Mouse (Mus musculus) 416B (cell line): ENCODE measurements at regions not wholly inside any gene's neighbourhood (a gene's known extent, or its start where the extent isn't known, plus 50 kb on each side); places are given as distances from the start of the nearest gene placed in this dataset.

Source experiments
- DNase-seq: peaks from one replicate; pipeline ENCODE4 v3.0.0; 2011; ENCODE audit warnings: low read depth

DNA sequence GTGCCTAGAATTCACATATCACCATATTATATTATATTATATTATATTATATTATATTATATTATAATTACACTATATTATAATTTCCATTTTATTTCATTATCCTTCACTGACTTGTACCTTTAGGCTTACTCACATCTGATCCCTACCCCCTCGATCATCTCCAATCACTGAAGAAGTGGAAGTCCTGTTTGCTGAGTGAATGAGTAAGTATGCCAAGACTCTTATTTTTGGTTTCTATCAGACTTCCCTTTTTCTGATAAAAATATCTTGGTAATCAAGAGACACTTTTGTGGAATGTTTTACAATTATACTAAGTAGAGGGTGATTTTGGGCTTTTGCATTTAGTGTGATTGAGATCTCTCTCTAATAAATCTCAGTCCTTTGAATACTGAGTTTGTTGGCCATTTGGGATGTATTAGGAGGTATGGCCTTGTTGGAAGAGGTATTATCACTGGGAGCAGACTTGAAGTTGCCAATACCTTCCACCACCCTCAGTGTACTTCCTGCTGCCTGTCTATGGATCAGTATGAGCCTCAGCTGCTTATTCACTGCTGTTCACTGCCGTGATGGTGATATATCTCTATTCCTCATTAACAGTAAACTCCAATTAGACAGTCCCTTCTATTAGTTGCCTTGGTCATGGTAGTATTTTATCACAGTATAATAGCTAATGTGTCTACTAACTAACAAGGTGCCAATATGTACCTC lies 665.3 kb downstream of the Adgrl2 start:
- no peak for DNase-seq

DNA sequence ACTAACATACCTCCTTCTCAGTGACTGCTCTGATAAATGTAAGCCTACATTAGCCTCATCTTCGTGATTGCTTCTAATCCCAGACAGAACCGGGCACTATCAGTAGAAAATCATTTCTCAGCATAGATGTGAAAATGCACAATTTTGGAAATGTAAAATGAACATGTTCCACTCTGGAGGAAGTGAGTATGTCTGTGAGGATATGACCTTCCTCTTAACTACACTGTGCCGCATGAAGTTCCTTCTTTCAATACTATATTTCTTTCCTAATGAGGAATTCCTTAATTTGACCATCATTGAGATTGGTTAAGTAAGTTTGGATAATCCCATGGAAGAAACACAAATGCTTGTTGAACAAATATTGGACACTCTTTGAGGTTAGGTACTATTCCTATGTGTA lies 668.5 kb downstream of the Adgrl2 start:
- no peak for DNase-seq

DNA sequence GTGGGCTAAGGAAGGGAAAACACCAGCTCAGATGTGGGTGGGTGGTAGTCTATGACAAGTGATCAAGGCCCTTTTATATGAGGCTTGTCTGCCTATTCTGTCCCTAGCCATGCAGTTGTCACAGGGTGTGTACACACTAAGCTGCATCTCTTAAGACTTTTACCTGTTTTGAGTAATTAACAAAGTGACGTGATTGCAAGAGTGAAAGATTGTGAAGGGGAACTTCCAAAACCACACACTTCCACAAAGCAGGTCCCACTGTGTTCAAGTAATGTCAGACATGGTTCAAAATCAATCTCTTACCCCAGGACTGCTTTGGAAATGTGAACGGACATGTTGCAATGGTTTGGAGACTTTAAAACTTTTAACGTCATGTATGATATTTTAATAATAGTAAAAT lies 674.2 kb downstream of the Adgrl2 start:
- DNase-seq, result no peak

DNA sequence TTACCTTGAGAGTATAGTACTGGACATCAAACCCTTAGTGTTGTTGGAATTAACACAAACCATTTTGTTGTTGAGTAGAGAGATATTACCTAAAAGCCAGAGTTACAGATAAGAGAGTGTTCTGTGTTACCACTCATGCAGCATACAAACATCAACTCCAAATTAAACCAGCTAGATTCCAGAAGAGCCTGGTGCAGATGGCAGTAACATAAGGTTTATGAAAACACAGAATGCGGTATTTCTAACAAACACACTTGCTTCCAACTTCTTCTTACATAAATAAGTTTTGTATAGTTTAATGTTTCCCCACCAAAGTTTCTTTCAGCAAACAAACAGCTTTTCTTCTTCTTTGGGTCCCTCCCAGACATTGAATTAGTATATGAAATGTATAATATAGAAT lies 675.1 kb downstream of the Adgrl2 start:
- no peak for DNase-seq

DNA sequence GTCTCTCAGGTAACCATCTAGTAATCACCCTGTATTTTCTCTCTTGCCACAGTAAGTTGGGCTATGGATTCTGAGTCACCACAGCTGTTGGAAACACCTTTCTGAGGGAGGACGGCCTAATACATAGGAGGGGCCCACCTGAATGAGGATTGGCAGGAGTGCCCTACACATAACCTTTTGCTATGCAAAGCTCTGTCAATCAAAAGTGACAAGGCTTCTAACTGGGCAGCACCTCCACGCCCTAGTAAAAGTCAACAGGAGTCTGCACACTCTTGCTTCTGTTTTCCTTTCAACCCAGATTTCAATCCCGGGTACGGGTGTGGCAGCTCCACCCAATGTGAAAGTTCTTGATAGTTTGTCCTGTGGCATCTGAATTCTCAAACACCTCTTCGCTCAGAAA lies 694.8 kb downstream of the Adgrl2 start:
- no peak for DNase-seq

DNA sequence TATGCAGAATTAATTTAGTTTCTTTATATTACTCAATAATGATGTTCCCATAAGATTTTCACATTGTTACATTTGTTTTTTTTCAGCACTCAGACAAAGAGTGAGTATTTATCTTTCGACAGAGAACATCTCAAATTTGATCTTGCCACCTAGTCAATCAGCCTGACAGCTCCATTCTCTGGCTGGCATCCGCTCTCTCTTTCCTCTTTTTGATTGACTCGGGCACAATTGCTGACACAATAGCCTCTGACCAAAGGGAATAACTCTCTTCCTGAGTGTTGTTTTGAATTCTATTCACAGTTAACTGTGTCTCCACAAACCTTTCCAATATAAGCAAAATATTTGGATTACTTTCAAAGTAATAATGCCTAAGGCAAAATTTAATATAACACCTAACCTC lies 711.4 kb downstream of the Adgrl2 start:
- DNase-seq, result no peak

DNA sequence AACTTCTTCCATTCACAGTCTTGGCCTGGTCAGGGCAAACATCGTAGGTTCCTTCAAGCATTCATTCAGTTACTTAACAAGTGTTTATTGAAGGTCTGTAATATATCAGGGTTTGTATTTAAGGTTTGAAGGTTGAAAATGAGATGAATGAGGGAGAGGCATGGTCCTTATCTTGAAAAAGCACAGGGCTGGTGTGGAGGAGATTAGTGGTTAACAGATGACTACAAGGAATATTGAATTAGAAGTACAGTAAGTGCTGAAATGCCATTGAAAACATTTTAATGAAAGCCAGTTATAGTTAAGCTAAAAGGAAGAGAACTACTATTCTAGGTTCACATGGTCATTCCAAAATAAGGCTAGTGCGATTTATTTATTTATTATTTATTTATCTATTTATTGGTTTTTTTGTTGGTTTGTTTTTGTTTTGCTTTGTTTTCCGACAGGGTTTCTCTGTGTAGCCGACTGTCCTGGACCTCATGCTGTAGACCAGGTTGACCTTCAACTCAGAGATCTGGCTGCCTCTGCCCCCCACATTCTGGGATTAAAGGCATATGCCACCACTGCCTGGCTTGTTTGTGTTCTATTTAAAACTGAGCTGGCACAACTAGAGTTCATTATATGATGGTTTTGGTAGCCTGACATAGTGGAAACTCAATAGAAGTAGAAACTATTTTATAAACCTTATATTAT lies 718.1 kb downstream of the Adgrl2 start:
- no peak for DNase-seq

DNA sequence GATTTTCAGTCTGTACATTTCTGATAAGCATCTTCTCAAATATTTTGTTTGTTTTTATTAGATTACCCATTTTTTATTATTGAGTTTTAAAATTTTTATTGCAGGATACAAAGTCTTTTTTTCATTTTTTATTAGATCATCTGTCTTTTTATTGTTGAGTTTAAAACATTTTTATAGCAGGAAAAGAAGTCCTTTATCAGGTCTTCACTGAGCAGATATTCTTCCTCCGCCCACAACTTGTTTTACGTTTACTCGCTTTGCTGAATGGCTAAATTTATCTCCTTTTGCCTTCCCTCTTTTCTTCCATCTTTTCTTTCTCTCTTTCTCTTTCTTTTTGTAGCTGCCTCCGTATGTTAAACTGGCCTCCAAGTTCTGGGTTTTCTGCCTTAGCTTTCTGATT lies 721.5 kb downstream of the Adgrl2 start:
- DNase-seq, result no peak

DNA sequence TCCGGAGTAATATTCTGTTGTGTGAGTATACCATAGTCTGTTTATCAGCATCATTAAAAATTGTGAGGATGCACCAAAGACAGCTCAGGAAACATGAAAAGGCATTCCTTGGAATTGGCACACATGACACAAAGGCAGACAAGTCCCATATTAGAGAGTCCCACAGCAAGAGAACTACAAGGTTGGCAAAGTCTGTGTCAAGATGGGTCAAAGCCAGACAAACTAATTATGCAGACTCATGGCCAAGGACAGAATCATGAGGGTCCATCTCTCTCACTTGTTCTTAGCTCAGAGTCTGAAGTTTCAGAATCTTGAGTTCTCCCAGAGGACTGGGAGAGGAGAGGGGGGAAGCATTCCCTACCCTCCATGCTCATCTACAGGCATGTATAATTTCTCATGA lies 731.1 kb downstream of the Adgrl2 start:
- no peak for DNase-seq

DNA sequence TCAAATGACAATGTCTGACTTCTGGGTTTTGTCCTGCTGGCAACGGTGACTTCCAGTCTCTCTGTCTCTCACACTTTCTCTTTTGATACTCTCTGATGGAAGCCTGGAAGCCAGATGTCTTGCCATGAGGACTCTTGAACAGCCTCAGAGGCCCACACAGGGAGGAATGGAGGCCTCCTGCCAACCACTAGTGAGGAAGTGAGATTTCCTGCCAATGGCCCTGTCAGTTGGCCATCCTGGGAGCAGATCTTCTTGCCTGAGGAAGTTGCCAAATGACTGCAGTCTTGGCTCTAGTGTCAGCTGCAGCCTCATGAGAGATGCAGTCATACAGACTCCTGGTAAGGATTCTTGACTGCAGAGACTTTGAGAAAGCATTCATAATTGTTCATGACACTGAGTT lies 741.7 kb downstream of the Adgrl2 start:
- DNase-seq, result peak; percentile 35

DNA sequence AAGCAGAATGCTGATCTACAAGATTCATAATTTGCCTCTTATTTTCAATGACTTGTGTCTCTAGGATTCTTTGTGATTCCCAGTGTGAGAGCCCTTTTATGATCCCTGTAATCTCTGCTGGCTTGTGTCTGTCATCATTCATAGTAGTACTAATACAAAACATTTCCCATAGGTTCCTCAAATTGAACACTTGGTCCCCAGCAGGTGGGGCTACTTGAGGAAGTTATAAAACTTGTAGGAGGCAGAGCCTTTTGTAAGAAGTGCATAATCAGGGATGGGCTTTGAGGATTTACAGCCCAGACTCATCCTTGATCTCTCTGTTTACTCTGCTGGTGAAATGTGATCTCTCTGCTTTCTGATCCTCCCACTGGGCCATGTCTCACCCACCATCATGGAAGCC lies 743.6 kb downstream of the Adgrl2 start:
- DNase-seq, result peak; percentile 1

DNA sequence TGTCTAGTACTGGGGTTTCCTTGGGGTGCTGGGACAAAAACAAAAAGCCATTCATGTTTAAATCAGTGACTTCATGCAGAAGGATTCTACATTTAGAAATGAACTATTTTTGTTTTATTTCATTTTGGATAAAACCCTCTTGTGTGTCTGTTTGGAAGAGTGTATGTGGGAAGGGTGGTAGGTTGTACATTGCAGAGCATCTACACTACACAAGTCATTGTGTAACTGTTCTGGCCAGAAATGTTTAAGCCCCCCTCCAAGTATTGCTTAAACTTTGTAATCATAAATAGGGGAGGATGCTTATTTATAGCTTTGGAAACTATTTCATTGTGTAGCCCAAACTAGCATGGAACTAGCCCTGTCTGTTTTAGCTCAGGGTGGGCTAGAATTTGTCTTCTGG lies 752.3 kb downstream of the Adgrl2 start:
- no peak for DNase-seq

DNA sequence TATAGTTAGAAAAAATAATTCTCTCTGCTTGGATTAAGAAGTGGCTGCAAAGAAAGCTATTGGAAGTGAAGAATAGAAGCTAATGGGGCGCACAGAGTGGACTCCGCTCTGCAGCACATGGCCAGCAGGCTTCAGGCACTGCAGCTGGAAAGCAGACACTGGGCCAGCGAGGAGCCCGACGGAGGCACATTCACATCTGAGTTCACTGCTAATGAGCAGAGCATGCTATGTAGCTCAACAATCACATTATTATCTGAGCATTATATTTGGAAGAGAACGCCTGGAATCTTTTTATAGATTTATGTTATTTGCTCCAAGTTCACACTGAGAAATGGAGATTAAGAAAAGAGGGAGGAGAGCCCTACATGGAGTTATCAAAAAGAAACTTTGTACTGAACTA lies 752.8 kb downstream of the Adgrl2 start:
- no peak for DNase-seq

DNA sequence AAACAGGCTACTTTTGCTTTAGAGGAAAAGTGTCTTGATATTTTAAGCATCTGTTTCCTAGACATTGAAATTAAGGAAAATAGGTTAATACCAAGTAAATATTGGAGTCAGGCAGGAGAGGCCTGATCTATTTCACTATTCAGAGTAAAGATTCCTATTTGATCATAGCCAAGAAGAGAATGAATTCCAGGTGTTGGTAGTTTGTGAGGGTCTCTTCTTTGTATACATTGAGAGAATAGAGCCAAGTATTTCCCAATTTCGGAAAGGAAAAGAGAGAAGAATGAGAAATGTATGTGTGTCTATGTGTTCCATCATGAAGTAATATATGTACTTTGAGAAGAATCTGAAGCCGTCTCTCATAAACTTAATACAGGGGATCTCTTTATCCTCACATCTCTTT lies 756.7 kb downstream of the Adgrl2 start:
- no peak for DNase-seq

DNA sequence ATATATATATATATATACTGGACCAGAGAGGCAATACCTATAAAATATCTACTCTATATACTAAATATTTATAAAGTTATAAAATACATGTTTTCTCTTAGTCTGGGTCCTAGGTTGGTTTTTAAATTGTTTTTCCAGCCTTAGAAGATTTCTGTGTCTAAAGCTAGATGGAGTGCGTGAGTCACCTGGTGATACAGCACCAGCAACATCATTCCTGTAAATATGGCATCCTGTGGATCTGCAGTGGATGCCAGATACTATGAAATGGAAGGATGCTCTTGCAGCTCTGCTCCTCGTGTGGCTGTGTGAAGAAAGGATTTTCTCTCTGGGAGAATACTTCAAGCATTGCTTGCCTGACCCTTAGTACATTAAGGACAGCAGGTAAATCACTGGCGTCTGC lies 761.2 kb downstream of the Adgrl2 start:
- DNase-seq, result no peak

DNA sequence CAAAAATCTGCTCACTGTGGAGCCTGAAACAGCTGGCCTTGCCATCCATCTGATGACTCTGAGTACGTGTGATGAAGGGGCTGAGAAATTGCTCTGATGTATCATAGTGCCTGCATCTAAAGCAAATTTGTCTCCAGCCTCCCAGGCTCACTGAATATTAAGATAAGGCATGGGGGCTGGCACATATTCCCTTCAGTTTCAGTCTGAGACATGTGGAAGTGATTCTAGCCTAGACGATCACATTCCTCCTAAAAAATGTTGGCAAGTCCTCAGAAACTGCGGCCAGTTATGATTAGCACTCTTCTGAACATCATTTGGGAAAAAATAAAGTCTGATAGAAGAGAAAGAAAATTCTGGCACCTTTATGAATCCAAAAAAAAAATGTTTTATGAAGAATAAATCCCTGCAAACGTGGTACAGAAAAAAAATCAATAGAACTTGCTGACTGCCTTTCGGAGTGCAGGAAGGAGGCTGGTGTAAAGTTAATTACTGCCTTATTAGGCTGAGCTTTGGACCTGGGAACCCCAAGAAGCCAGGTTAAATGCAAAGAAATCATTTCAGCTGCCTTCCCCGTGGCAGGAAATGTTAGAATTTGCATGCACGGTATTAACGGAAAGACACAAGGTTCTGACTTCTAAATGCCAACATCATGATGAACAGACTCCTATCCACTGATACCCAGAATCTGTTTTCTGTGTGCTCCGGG lies 762.2 kb downstream of the Adgrl2 start:
- DNase-seq, result no peak

DNA sequence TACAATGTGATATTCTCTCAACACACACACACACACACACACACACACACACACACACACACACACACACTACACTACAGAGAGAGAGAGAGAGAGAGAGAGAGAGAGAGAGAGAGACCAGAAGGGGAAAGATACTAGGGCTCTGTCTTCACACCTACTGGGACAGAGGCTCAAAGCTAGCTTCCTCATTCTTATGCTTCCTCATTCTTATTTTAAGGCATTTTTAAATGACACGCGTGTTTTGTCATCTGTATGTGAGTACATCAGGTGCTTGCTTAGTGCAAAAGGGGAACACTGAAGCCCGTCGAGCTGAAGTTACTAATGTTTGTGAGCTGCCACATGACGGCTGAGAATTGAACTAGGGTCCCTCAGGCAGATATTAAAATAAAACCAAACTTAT lies 769.5 kb downstream of the Adgrl2 start:
- DNase-seq, result peak; percentile 1

DNA sequence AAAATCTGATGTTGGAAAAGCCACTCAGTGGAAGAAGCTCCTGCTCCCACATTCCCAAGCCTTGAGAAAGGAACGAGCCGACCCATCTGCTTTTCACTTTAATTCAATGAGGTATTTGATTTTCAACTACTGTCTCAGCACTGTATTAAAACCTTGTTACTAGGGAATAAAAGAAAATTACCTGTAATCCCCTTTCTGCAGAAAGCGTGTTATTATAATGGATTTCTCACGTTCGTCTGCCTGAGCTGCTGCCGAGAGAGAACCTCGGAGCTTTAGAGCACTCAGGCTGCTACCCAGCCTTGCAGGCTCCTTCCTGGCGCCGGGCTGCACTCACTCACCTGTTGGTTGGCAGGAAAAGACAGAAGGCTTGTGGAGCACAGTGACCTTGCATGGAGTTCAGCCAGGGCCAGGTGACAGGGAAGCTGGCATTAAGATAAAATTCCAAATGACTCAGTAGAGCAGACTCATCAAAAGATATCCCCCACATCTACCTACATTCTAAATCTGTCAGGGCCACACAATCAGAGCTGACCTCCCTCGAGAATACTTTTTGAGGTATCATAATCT lies 770.2 kb downstream of the Adgrl2 start:
- DNase-seq, result no peak

DNA sequence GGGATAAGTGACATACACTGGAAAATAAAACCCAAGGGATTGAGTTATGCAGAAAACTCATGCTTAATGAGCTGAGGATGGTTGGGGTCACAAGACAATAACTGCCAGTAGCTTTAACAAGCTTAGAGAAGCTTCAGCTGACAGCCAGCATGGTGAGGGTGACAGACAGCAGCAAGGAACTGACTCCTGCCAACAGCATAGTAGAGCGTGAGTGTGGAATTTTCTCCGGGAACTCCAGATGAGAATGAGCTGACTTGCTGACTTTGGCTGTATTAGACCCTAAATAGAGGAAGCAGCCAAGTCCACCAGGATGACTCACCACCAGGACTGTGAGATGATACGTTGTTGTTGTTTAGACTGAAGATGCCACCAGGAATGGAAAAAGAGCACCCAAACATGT lies 788.2 kb downstream of the Adgrl2 start:
- DNase-seq, result no peak

DNA sequence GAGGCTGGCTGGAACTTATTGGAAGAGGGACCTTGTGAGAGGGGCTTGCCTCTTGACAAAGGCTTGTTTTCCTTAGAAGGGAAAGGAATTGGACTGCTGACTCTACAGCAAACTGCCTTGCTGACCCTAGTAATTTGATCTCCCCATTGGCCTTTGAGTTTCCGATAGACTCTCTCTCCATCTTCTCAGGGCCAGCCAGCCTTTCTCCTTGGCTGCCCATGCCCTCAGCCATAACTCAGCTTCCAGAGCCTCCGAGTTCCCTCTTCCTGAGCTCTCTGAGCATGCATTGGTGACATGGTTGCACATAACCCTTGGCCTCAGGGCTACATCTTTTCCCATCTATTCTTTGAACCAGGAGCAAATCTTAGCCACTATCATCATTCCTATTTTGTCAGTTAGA lies 803.7 kb downstream of the Adgrl2 start:
- DNase-seq, result no peak

DNA sequence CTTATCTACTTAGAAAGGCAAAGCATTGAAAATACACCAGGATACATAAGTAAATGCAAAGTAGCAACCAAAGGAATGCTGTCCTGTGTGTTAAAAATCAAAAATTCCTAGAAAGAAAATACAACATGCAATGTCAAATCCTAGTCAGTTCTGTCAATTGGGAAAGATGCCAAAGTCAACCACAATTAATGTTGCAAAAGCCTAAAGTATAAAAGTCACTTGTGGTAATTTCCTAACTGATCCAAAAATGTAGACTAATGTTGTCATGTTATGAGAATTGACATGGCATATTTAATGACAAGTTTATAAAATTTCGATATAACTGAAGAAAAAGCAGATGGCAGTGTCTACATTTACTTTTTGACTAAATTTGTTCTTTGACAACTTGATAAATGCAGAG lies 822.8 kb downstream of the Adgrl2 start:
- no peak for DNase-seq

DNA sequence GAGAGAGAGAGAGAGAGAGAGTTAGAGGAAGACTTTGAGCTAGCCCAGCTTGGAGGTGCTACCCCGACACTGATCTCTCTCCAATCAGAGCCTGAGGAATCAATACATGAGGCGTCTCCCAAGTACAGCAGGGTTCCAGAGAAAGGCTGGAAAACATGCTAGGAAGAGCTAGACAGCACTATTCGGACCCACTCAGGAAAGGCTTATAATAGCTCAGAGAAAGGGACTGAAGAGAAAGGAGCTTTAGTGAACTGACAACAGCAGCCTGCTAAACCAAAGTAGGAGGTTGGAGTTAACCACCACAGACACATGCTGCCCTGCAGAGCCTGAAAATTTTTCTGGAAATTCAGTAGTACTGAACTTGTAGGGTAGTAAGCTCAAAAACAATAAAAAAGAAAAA lies 831.3 kb downstream of the Adgrl2 start:
- no peak for DNase-seq

DNA sequence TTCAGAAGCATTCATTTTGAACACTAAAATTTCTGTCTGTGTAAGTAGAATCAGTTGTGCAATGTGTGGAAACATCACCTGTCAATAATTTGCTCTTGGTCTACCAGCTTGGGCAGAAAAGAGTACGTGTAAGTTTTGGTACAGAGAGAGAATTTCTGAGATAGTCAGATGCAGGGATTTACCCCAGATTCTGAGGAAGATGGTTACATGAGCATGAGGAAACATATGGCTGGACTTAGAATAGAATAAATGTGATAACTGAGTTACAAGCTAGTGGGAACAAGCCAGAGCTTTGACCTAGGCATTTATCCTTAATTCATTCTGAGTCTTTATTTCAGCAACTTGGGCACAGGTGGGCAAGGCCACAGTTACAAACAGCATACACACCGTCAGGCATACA lies 831.8 kb downstream of the Adgrl2 start:
- DNase-seq, result no peak
